Mouse (Mus musculus): Measurements from ENCODE around the gene Glis1. TPM values are rescaled to one million over a fixed set of nuclear protein-coding genes. Genes with fewer than 3 reads are reported as not detected.

Gene Glis1
- polyA plus RNA-seq, 1 experiment, result 0.40 TPM

GRCm38 (mm10) chr4:107442891-107443483 is 8.6 kb downstream of the Glis1 start:
- no peak for TF ChIP-seq USF1 (IDR thresholded peaks at IDR 0.05; ENCODE audit: low read depth)
- no peak for TF ChIP-seq FOSL1 (IDR thresholded peaks at IDR 0.05; ENCODE audit: insufficient read depth, low read length, poor library complexity, severe bottlenecking)
- TF ChIP-seq CEBPB (IDR thresholded peaks at IDR 0.05; ENCODE audit: low read depth), result no peak
- no peak for TF ChIP-seq MYOD1 (IDR thresholded peaks at IDR 0.05; ENCODE audit: control insufficient read depth, insufficient read length, low read depth)
- TF ChIP-seq MYOG (IDR thresholded peaks at IDR 0.05; ENCODE audit: control insufficient read depth, extremely low read depth, insufficient read length), result no peak
- TF ChIP-seq CTCF (IDR thresholded peaks at IDR 0.05; ENCODE audit: control insufficient read depth, insufficient read depth, insufficient read length), result no peak
- no peak for TF ChIP-seq MAX (IDR thresholded peaks at IDR 0.05)
- Histone ChIP-seq H3K79me3 (ENCODE audit: low read depth) (no peaks in the 10 kb centered on the region), H3K36me3 (ENCODE audit: control insufficient read depth, insufficient read depth) (no peaks in the 10 kb centered on the region), H3K4me3 (ENCODE audit: insufficient read depth, poor library complexity, severe bottlenecking) (no peak overlapping the region), H3ac (ENCODE audit: control insufficient read depth, insufficient read length, low read depth) (no peak overlapping the region), H3K27me3 (ENCODE audit: control insufficient read depth, insufficient read depth, insufficient read length) (peaks cover 4% of the 10 kb centered on the region), H3K79me2 (ENCODE audit: control insufficient read depth, insufficient read depth) (no peaks in the 10 kb centered on the region)

DNA sequence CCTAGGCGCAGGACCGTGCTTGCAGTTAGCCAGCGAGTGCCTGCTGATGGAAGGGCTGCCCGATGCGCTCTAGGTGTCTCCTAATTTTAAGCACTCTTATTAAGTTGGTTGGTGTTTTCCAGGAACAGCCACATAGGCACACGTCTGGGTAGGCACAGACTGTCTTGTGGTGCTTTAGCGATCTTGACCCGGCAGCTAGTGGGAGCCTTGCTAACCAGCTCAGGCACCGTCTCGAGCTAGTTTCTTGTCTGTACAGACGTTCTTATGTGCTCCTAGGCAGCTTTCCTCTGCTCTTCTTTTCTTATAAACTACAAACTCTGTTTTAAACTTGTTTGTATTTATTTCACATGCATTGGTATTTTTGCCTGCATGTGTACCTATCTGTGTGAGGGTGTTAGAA is 9.2 kb downstream of the Glis1 start:
- no peaks in the 10 kb centered on the region for H3K79me3 ChIP-seq (ENCODE audit: low read depth)
- no peaks in the 10 kb centered on the region for H3K36me3 ChIP-seq (ENCODE audit: control insufficient read depth, insufficient read depth)
- no peak overlapping the region for H3K4me3 ChIP-seq (ENCODE audit: insufficient read depth, poor library complexity, severe bottlenecking)
- H3K27me3 ChIP-seq (ENCODE audit: control insufficient read depth, insufficient read depth, insufficient read length), result peaks cover 4% of the 10 kb centered on the region
- TF ChIP-seq USF1 (IDR thresholded peaks at IDR 0.05; ENCODE audit: low read depth), result no peak
- no peak for TF ChIP-seq MYOD1 (IDR thresholded peaks at IDR 0.05; ENCODE audit: control insufficient read depth, insufficient read length, low read depth)
- no peak for TF ChIP-seq CTCF (IDR thresholded peaks at IDR 0.05; ENCODE audit: control insufficient read depth, insufficient read depth, insufficient read length)
- no peak for TF ChIP-seq CEBPB (IDR thresholded peaks at IDR 0.05; ENCODE audit: low read depth)
- no peak for TF ChIP-seq MYOG (IDR thresholded peaks at IDR 0.05; ENCODE audit: control insufficient read depth, extremely low read depth, insufficient read length)
- no peaks in the 10 kb centered on the region for H3K79me2 ChIP-seq (ENCODE audit: control insufficient read depth, insufficient read depth)
- no peak overlapping the region for H3ac ChIP-seq (ENCODE audit: control insufficient read depth, insufficient read length, low read depth)

GRCm38 (mm10) chr4:107448481-107448880 is 14.1 kb downstream of the Glis1 start:
- Histone ChIP-seq H3K27me3 (ENCODE audit: control insufficient read depth, insufficient read depth, insufficient read length) (peaks cover 4% of the 10 kb centered on the region), H3K79me3 (ENCODE audit: low read depth) (no peaks in the 10 kb centered on the region), H3K36me3 (ENCODE audit: control insufficient read depth, insufficient read depth) (no peaks in the 10 kb centered on the region), H3K4me3 (ENCODE audit: insufficient read depth, poor library complexity, severe bottlenecking) (no peak overlapping the region), H3K79me2 (ENCODE audit: control insufficient read depth, insufficient read depth) (no peaks in the 10 kb centered on the region), H3ac (ENCODE audit: control insufficient read depth, insufficient read length, low read depth) (no peak overlapping the region)
- TF ChIP-seq USF1 (IDR thresholded peaks at IDR 0.05; ENCODE audit: low read depth) (no peak), CEBPB (IDR thresholded peaks at IDR 0.05; ENCODE audit: low read depth) (no peak), CTCF (IDR thresholded peaks at IDR 0.05; ENCODE audit: control insufficient read depth, insufficient read depth, insufficient read length) (peak; percentile 8), MYOD1 (IDR thresholded peaks at IDR 0.05; ENCODE audit: control insufficient read depth, insufficient read length, low read depth) (no peak), FOSL1 (IDR thresholded peaks at IDR 0.05; ENCODE audit: insufficient read depth, low read length, poor library complexity, severe bottlenecking) (no peak), MYOG (IDR thresholded peaks at IDR 0.05; ENCODE audit: control insufficient read depth, extremely low read depth, insufficient read length) (no peak), MAX (IDR thresholded peaks at IDR 0.05) (no peak)

- TF ChIP-seq MYOG (IDR thresholded peaks at IDR 0.05; ENCODE audit: control insufficient read depth, extremely low read depth, insufficient read length) (no peak), CTCF (IDR thresholded peaks at IDR 0.05; ENCODE audit: control insufficient read depth, insufficient read depth, insufficient read length) (no peak)
- no peaks in the 10 kb centered on the region for H3K36me3 ChIP-seq (ENCODE audit: control insufficient read depth, insufficient read depth)
- H3K79me3 ChIP-seq (ENCODE audit: low read depth), result no peaks in the 10 kb centered on the region
- no peak overlapping the region for H3K4me3 ChIP-seq (ENCODE audit: insufficient read depth, poor library complexity, severe bottlenecking)
- peaks cover 4% of the 10 kb centered on the region for H3K27me3 ChIP-seq (ENCODE audit: control insufficient read depth, insufficient read depth, insufficient read length)
- no peak overlapping the region for H3ac ChIP-seq (ENCODE audit: control insufficient read depth, insufficient read length, low read depth)
- no peaks in the 10 kb centered on the region for H3K79me2 ChIP-seq (ENCODE audit: control insufficient read depth, insufficient read depth)
These were observed 15.1 kb downstream of the Glis1 start for GRCm38 (mm10) chr4:107449519-107449918.

- no peak overlapping the region for H3K4me3 ChIP-seq (ENCODE audit: insufficient read depth, poor library complexity, severe bottlenecking)
- H3K27me3 ChIP-seq (ENCODE audit: control insufficient read depth, insufficient read depth, insufficient read length), result no peaks in the 10 kb centered on the region
- peak overlapping the region; percentile 42 for H3ac ChIP-seq (ENCODE audit: control insufficient read depth, insufficient read length, low read depth)
- H3K79me2 ChIP-seq (ENCODE audit: control insufficient read depth, insufficient read depth), result no peaks in the 10 kb centered on the region
- H3K36me3 ChIP-seq (ENCODE audit: control insufficient read depth, insufficient read depth), result no peaks in the 10 kb centered on the region
- no peaks in the 10 kb centered on the region for H3K79me3 ChIP-seq (ENCODE audit: low read depth)
- TF ChIP-seq CTCF (IDR thresholded peaks at IDR 0.05; ENCODE audit: control insufficient read depth, insufficient read depth, insufficient read length) (no peak), MYOG (IDR thresholded peaks at IDR 0.05; ENCODE audit: control insufficient read depth, extremely low read depth, insufficient read length) (no peak), USF1 (IDR thresholded peaks at IDR 0.05; ENCODE audit: low read depth) (no peak), MYOD1 (IDR thresholded peaks at IDR 0.05; ENCODE audit: control insufficient read depth, insufficient read length, low read depth) (no peak), CEBPB (IDR thresholded peaks at IDR 0.05; ENCODE audit: low read depth) (no peak), FOSL1 (IDR thresholded peaks at IDR 0.05; ENCODE audit: insufficient read depth, low read length, poor library complexity, severe bottlenecking) (no peak), MAX (IDR thresholded peaks at IDR 0.05) (no peak)
These were observed 18.1 kb downstream of the Glis1 start for GRCm38 (mm10) chr4:107452266-107453015.
